Mouse (Mus musculus) cerebellum, adult 2 months (tissue): ENCODE measurements at regions not wholly inside any gene's neighbourhood (a gene's known extent, or its start where the extent isn't known, plus 50 kb on each side); places are given as distances from the start of the nearest gene placed in this dataset.

Experiments used
- CTCF ChIP-seq: fragments of 200-500 bp; IDR thresholded peaks from 2 replicates; pipeline ENCODE4 v1.5.1; 2011; ENCODE audit warnings: low read depth, mild to moderate bottlenecking, control low read depth, low read length, moderate library complexity, borderline replicate concordance; ENCODE audit not compliant: insufficient read depth
- POLR2A ChIP-seq: fragments of 200-500 bp; IDR thresholded peaks from 2 replicates; pipeline ENCODE4 v1.6.1; 2011; ENCODE audit warnings: low read length, control low read depth, borderline replicate concordance; ENCODE audit not compliant: insufficient read depth

DNA sequence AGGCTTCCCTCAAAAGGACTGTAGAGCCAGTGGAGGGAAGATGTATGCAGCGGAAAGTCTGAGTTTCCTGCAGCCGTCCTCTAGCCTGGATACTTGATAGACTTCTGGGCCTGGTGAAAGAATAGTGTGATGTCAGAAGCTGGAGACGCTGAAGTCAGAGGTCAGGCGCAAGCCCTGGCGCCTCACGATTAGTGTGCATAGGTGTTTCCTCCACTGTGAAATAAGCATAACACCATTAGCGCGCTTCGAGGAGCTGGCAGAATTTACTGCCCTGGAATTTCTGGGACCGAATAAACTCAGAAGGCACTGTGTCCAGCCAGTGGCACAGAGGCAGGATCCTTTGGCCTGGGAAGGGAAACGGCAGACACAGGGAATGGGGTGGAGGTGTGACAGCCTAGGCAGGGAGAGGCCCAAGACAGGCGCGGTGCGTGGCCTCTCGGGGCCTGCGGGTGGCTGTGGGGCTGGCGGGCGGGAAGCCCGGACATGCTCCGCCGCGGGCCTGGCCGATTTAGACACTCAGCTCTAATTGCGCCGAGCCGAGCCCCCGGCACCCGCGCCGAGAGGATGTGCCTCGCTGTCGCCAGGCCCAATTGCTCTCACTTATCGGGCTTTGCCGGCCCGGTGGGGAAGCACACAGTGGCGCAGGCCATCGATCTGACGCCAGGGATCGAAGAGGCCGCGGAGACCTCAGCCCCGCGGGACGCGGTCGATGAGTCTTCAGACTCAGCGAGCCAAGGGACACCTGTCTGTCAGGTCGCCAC is 152.7 kb upstream of the N4bp1 start:
- no peak for TF ChIP-seq CTCF
- TF ChIP-seq POLR2A, result no peak
